Mouse (Mus musculus) induced T-regulatory cell, adult 2 months (primary cell): Measurements from ENCODE around the gene Kncn.

Experiments
- DNase-seq: peaks from one replicate; pipeline ENCODE4 v3.0.0-alpha.2; 2012; ENCODE audit warnings: low read depth

Gene Kncn

DNA sequence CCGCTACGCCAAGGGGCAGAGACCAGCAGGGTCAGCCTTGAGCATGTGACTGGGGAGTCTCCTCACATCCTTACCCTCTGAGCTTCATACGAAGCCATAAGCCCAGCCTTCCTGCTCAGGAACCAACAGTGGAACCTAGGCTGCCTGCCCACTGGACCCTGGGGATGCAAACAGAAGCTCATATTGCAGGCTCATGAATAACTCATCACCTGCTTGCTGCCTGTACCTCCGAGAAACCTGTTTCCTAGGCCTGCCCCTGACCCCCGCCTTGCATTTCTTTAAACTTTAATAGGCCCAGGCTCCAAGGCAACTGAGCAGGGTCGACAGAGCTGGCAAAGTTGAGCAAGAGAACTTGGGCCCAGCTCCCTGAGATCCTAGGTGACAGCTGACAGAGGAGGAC is at the start of gene Kncn:
TSS of gene Kncn (plus strand) at position 379 of the 400 bp plus-strand sequence.
- DNase-seq, result no peak

GRCm38 (mm10) chr4:115835576-115835975 is 48.6 kb upstream of the Kncn start:
- DNase-seq, result no peak

GRCm38 (mm10) chr4:115838196-115838595 is 46.0 kb upstream of the Kncn start:
- DNase-seq, result peak; percentile 40

- peak; percentile 98 for DNase-seq
These were observed 45.2 kb upstream of the Kncn start, which contains the start of gene Mknk1 for GRCm38 (mm10) chr4:115838696-115839641. Gene Mknk1, plus strand, starts transcription at chr4:115839198.

DNA sequence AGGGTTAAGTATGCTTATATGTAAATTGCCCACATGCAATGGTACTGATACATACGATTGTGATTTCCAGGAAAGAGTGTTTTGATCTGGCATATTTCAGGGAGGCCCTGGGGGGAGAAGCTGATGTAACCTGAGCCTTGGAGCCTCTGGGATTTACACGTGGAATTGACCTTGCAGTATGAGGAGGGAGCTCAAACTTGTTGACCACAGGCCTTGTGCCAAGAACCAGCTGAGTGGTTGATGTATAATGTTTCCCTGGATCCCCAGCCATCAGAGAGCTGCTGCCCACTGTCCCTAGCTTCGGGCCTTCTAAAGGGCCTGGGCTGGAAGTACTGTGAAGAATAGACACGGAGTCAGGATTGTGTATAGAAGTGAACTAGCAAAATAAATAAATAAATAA is 44.2 kb upstream of the Kncn start:
- no peak for DNase-seq

- DNase-seq, result no peak
These were observed 43.4 kb upstream of the Kncn start for GRCm38 (mm10) chr4:115840842-115841241.

- DNase-seq, result no peak
These were observed 37.5 kb upstream of the Kncn start for GRCm38 (mm10) chr4:115846656-115847055.

- no peak for DNase-seq
These were observed 36.8 kb upstream of the Kncn start for GRCm38 (mm10) chr4:115847377-115847776.

GRCm38 (mm10) chr4:115848083-115848482 is 36.1 kb upstream of the Kncn start:
- no peak for DNase-seq

- no peak for DNase-seq
These were observed 35.1 kb upstream of the Kncn start for GRCm38 (mm10) chr4:115848990-115849677.

- no peak for DNase-seq
These were observed 34.1 kb upstream of the Kncn start for GRCm38 (mm10) chr4:115850111-115850510.

DNA sequence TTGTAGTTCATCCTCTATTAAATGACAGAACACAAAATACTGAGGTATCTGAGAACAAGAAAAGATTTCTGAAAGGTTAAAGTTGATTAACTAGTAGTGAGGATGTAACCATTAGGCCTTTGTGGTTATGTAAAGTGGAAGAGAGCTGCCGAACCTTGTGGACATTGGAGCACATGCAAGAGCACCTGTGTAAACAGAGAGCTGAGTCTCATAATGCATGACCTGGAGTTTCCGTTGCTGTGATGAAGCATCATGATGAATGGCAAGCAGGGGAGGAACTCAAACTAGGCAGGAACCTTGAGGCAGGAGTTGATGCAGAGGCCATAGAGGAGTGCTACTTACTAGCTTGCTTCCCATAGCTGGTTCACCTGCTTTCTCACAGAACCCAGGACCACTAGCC is 33.6 kb upstream of the Kncn start:
- no peak for DNase-seq

GRCm38 (mm10) chr4:115851569-115851968 is 32.6 kb upstream of the Kncn start:
- no peak for DNase-seq

- no peak for DNase-seq
These were observed 29.1 kb upstream of the Kncn start for GRCm38 (mm10) chr4:115855100-115855499.

DNA sequence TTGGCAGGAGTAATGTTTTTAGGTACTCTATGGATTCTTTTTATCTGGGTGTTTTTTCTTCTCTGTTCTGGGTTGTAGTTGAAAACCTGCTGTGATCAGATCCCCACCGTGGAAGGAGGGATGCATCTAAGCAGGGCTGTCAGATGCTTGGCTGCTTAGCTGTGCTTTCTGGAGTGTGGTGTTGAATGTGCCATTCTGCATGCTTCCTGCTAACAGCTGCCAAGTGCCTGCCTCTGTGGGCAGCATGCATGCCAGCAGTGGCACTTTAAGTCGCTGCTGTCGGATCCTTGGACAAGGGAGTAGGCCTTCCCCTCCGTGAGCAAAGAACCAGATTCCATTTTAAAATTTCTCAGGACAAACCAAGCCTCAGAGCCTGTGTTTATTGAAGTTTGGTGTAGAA is 28.6 kb upstream of the Kncn start:
- no peak for DNase-seq

DNA sequence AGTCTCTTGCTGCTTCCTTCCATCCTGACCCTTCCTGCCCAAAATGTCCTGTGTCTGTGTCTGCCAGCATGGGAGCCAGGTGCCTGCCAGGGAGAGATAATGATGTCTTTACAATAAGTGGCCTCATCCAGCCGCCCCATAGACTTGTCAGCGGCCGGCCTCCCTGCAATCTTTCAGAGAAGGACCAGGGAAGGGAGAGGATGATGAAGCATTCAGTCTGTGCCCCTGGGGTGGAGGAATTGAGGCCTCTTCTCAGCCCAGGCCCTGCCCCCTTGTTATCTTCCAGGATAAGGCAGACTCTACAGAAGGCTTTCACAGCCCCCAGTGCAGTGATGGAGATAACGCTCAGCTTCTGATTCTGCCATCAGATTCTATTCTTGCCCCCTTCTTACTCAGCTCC is 27.9 kb upstream of the Kncn start:
- DNase-seq, result no peak

GRCm38 (mm10) chr4:115857293-115857883 is 26.8 kb upstream of the Kncn start:
- DNase-seq, result no peak

DNA sequence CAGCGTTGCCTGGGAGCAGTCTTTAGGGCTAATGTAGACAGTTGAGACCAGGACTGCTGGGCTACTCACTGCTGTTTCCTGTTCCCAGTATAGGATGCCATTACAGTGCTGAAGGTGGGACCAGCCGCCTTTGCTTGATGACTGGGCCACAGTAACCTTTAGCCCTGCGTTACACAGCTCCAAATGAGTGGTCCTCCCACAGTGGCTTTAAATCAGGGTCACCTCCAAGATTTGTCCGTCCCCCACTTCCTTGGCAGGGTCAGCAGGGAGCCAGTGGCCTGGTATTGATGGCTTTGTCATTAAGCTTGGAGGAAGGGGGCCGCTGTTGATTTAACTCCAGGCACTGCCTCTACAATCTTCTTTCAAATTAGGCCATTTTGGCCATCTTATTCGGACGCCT is 20.8 kb upstream of the Kncn start:
- no peak for DNase-seq

GRCm38 (mm10) chr4:115863880-115864279 is 20.3 kb upstream of the Kncn start:
- DNase-seq, result no peak

GRCm38 (mm10) chr4:115869512-115870210 is 14.5 kb upstream of the Kncn start:
- DNase-seq, result no peak

DNA sequence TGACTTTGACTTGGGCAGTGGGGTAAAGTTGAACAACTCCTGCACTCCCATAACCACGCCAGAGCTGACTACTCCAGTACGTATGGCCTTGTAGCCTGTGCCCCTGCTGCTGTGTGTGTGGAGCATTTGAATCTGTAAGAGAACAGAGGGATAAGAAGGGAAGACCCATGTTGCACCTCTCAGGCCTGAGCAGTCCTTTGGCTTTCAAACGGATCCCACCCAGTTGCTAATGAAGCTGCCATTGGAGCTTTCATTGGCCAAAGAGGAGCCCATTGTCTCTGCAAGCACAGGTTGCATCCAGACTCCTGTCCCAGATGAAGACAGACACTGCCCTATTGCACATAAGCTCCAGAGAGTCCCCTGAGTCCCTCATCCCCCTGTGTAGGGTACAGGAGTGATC is 11.0 kb upstream of the Kncn start:
- DNase-seq, result no peak

- DNase-seq, result no peak
These were observed 6.0 kb upstream of the Kncn start for GRCm38 (mm10) chr4:115878216-115878678.
